Mouse (Mus musculus): Measurements from ENCODE around the gene Capn2.

- TF ChIP-seq GATA1 (IDR thresholded peaks at IDR 0.05; ENCODE audit: borderline replicate concordance, low read length) (no peak), FLI1 (IDR thresholded peaks at IDR 0.05; ENCODE audit: low read length) (no peak)
Observed at GRCm38 (mm10) chr1:182542110-182542509, 24.7 kb upstream of the Capn2 start.
